Mouse (Mus musculus): ENCODE results near the gene Tmem163. TPM values are rescaled to one million over a fixed set of nuclear protein-coding genes. Genes with fewer than 3 reads are reported as not detected.

Tmem163 gene
- total and polyA plus RNA-seq, 3 experiments: 0.05 TPM; not detected in 2

GRCm38 (mm10) chr1:127444836-127445485 lies 234.4 kb downstream of the Tmem163 start:
- H3K4me3 ChIP-seq (ENCODE audit: low read depth, low read length): no peak overlapping the region
- DNase-seq (ENCODE audit: low spot score) (no peak), ATAC-seq (ENCODE audit: extremely low read depth, insufficient number of reproducible peaks, low FRiP score, poor library complexity, severe bottlenecking) (no peak)
- no peaks in the 10 kb centered on the region for H3K36me3 ChIP-seq (replicated peaks)
- H3K4me1 ChIP-seq (ENCODE audit: insufficient read depth, low read depth, low read length): no peaks in the 10 kb centered on the region
- H3K27me3 ChIP-seq (ENCODE audit: insufficient read depth, low read length): no peaks in the 10 kb centered on the region
- TF ChIP-seq GATA1 (IDR thresholded peaks at IDR 0.05; ENCODE audit: borderline replicate concordance, low read length) (no peak), TAL1 (conservative IDR thresholded peaks at IDR 0.05; ENCODE audit: low read depth, low read length) (no peak), POLR2AphosphoS5 (IDR thresholded peaks at IDR 0.05; ENCODE audit: insufficient replicate concordance, low read depth, low read length) (no peak), CTCF (IDR thresholded peaks at IDR 0.05; ENCODE audit: low read depth, low read length) (no peak), GATA2 (IDR thresholded peaks at IDR 0.05; ENCODE audit: borderline replicate concordance, low read depth, low read length) (no peak)
- H3K9me3 ChIP-seq (replicated peaks): peaks cover 72% of the 10 kb centered on the region

- H3K27me3 ChIP-seq (ENCODE audit: insufficient read depth, low read length): no peaks in the 10 kb centered on the region
- no peaks in the 10 kb centered on the region for H3K4me1 ChIP-seq (ENCODE audit: insufficient read depth, low read depth, low read length)
- no peaks in the 10 kb centered on the region for H3K36me3 ChIP-seq (replicated peaks)
- no peak for DNase-seq (ENCODE audit: low spot score)
- ATAC-seq (ENCODE audit: extremely low read depth, insufficient number of reproducible peaks, low FRiP score, poor library complexity, severe bottlenecking): no peak
- no peak for TF ChIP-seq CTCF (IDR thresholded peaks at IDR 0.05; ENCODE audit: low read depth, low read length)
- no peak for TF ChIP-seq GATA1 (IDR thresholded peaks at IDR 0.05; ENCODE audit: borderline replicate concordance, low read length)
- H3K4me3 ChIP-seq (ENCODE audit: low read depth, low read length): no peak overlapping the region
- peaks cover 83% of the 10 kb centered on the region for H3K9me3 ChIP-seq (replicated peaks)
Measured at GRCm38 (mm10) chr1:127442880-127443877, 236.2 kb downstream of the Tmem163 start.

- no peak overlapping the region for H3K4me3 ChIP-seq (ENCODE audit: low read depth, low read length)
- DNase-seq (ENCODE audit: low spot score) (no peak), ATAC-seq (ENCODE audit: extremely low read depth, insufficient number of reproducible peaks, low FRiP score, poor library complexity, severe bottlenecking) (no peak)
- H3K9me3 ChIP-seq (replicated peaks): peaks cover 88% of the 10 kb centered on the region
- no peaks in the 10 kb centered on the region for H3K4me1 ChIP-seq (ENCODE audit: insufficient read depth, low read depth, low read length)
- no peaks in the 10 kb centered on the region for H3K36me3 ChIP-seq (replicated peaks)
- no peaks in the 10 kb centered on the region for H3K27me3 ChIP-seq (ENCODE audit: insufficient read depth, low read length)
- TF ChIP-seq TAL1 (conservative IDR thresholded peaks at IDR 0.05; ENCODE audit: low read depth, low read length): no peak
- TF ChIP-seq POLR2AphosphoS5 (IDR thresholded peaks at IDR 0.05; ENCODE audit: insufficient replicate concordance, low read depth, low read length): no peak
- TF ChIP-seq GATA1 (IDR thresholded peaks at IDR 0.05; ENCODE audit: borderline replicate concordance, low read length): no peak
- TF ChIP-seq CTCF (IDR thresholded peaks at IDR 0.05; ENCODE audit: low read depth, low read length): no peak
- TF ChIP-seq GATA2 (IDR thresholded peaks at IDR 0.05; ENCODE audit: borderline replicate concordance, low read depth, low read length): no peak
Measured at GRCm38 (mm10) chr1:127441736-127442135, 237.6 kb downstream of the Tmem163 start.

GRCm38 (mm10) chr1:127441007-127441406 lies 238.3 kb downstream of the Tmem163 start:
- no peak for TF ChIP-seq CTCF (IDR thresholded peaks at IDR 0.05; ENCODE audit: low read depth, low read length)
- TF ChIP-seq GATA1 (IDR thresholded peaks at IDR 0.05; ENCODE audit: borderline replicate concordance, low read length): no peak
- TF ChIP-seq POLR2AphosphoS5 (IDR thresholded peaks at IDR 0.05; ENCODE audit: insufficient replicate concordance, low read depth, low read length): no peak
- TF ChIP-seq TAL1 (conservative IDR thresholded peaks at IDR 0.05; ENCODE audit: low read depth, low read length): no peak
- no peak for TF ChIP-seq GATA2 (IDR thresholded peaks at IDR 0.05; ENCODE audit: borderline replicate concordance, low read depth, low read length)
- no peaks in the 10 kb centered on the region for H3K4me1 ChIP-seq (ENCODE audit: insufficient read depth, low read depth, low read length)
- ATAC-seq (ENCODE audit: extremely low read depth, insufficient number of reproducible peaks, low FRiP score, poor library complexity, severe bottlenecking) (no peak), DNase-seq (ENCODE audit: low spot score) (no peak)
- no peak overlapping the region for H3K4me3 ChIP-seq (ENCODE audit: low read depth, low read length)
- H3K36me3 ChIP-seq (replicated peaks): no peaks in the 10 kb centered on the region
- H3K9me3 ChIP-seq (replicated peaks): peaks cover 90% of the 10 kb centered on the region
- H3K27me3 ChIP-seq (ENCODE audit: insufficient read depth, low read length): no peaks in the 10 kb centered on the region

GRCm38 (mm10) chr1:127439452-127439891 lies 239.9 kb downstream of the Tmem163 start:
- no peaks in the 10 kb centered on the region for H3K4me1 ChIP-seq (ENCODE audit: insufficient read depth, low read depth, low read length)
- no peaks in the 10 kb centered on the region for H3K27me3 ChIP-seq (ENCODE audit: insufficient read depth, low read length)
- ATAC-seq (ENCODE audit: extremely low read depth, insufficient number of reproducible peaks, low FRiP score, poor library complexity, severe bottlenecking) (no peak), DNase-seq (ENCODE audit: low spot score) (no peak)
- H3K36me3 ChIP-seq (replicated peaks): no peaks in the 10 kb centered on the region
- no peak overlapping the region for H3K4me3 ChIP-seq (ENCODE audit: low read depth, low read length)
- TF ChIP-seq GATA1 (IDR thresholded peaks at IDR 0.05; ENCODE audit: borderline replicate concordance, low read length) (no peak), TAL1 (conservative IDR thresholded peaks at IDR 0.05; ENCODE audit: low read depth, low read length) (no peak), CTCF (IDR thresholded peaks at IDR 0.05; ENCODE audit: low read depth, low read length) (no peak), GATA2 (IDR thresholded peaks at IDR 0.05; ENCODE audit: borderline replicate concordance, low read depth, low read length) (no peak), POLR2AphosphoS5 (IDR thresholded peaks at IDR 0.05; ENCODE audit: insufficient replicate concordance, low read depth, low read length) (no peak)
- peaks cover 85% of the 10 kb centered on the region for H3K9me3 ChIP-seq (replicated peaks)

GRCm38 (mm10) chr1:127437091-127437490 lies 242.3 kb downstream of the Tmem163 start:
- peaks cover 77% of the 10 kb centered on the region for H3K9me3 ChIP-seq (replicated peaks)
- DNase-seq (ENCODE audit: low spot score) (no peak), ATAC-seq (ENCODE audit: extremely low read depth, insufficient number of reproducible peaks, low FRiP score, poor library complexity, severe bottlenecking) (no peak)
- H3K4me1 ChIP-seq (ENCODE audit: insufficient read depth, low read depth, low read length): no peaks in the 10 kb centered on the region
- TF ChIP-seq TAL1 (conservative IDR thresholded peaks at IDR 0.05; ENCODE audit: low read depth, low read length) (no peak), POLR2AphosphoS5 (IDR thresholded peaks at IDR 0.05; ENCODE audit: insufficient replicate concordance, low read depth, low read length) (no peak), GATA2 (IDR thresholded peaks at IDR 0.05; ENCODE audit: borderline replicate concordance, low read depth, low read length) (no peak), GATA1 (IDR thresholded peaks at IDR 0.05; ENCODE audit: borderline replicate concordance, low read length) (no peak), CTCF (IDR thresholded peaks at IDR 0.05; ENCODE audit: low read depth, low read length) (no peak)
- H3K4me3 ChIP-seq (ENCODE audit: low read depth, low read length): no peak overlapping the region
- H3K27me3 ChIP-seq (ENCODE audit: insufficient read depth, low read length): no peaks in the 10 kb centered on the region
- H3K36me3 ChIP-seq (replicated peaks): no peaks in the 10 kb centered on the region

Other genes starting within 250 kb of the Tmem163 start
- 0.90 and 3.0 TPM in 2 replicates for gene Acmsd, start 49.9 kb upstream of the Tmem163 start, total RNA-seq (2014; fragmentation: Nextera tagmentation)
- gene Acmsd, start 49.9 kb upstream of the Tmem163 start, total RNA-seq (2017): 0.71 and 1.2 TPM in 2 replicates
- 0.08 and 0.10 TPM in 2 replicates for gene Acmsd, start 49.9 kb upstream of the Tmem163 start, polyA plus RNA-seq (2012)
- gene Ccnt2, start 94.6 kb upstream of the Tmem163 start, total RNA-seq (2014; fragmentation: Nextera tagmentation): 149 and 168 TPM in 2 replicates
- gene Ccnt2, start 94.6 kb upstream of the Tmem163 start, total RNA-seq (2017): 85.7 and 99.2 TPM in 2 replicates
- 15.7 and 16.8 TPM in 2 replicates for gene Ccnt2, start 94.6 kb upstream of the Tmem163 start, polyA plus RNA-seq (2012)
- not detected in 2 replicates for gene Map3k19, start 175.5 kb upstream of the Tmem163 start, total RNA-seq (2014; fragmentation: Nextera tagmentation)
- gene Map3k19, start 175.5 kb upstream of the Tmem163 start, total RNA-seq (2017): 0.12 and 0.16 TPM in 2 replicates
- gene Map3k19, start 175.5 kb upstream of the Tmem163 start, polyA plus RNA-seq (2012): not detected in 2 replicates
- 26.4 and 36.0 TPM in 2 replicates for gene Rab3gap1, start 189.2 kb upstream of the Tmem163 start, total RNA-seq (2014; fragmentation: Nextera tagmentation)
- 67.3 and 70.8 TPM in 2 replicates for gene Rab3gap1, start 189.2 kb upstream of the Tmem163 start, total RNA-seq (2017)
- gene Rab3gap1, start 189.2 kb upstream of the Tmem163 start, polyA plus RNA-seq (2012): 29.0 and 32.2 TPM in 2 replicates

Measured in G1E (cell line).